Mouse (Mus musculus) small intestine, adult 10 weeks (tissue): ENCODE results near the gene Apoc4. TPM values are rescaled to one million over a fixed set of nuclear protein-coding genes. Genes with fewer than 3 reads are reported as not detected.

ENCODE experiments used
- polyA plus RNA-seq: library from polyadenylated mRNA; stranded (reverse); fragments of 350-450 nt; fragmentation: Illumina TruSeq; extraction: RNeasy Lipid Tissue Mini Kit (QIAGEN cat#74804); gene quantifications from one replicate; pipeline ENCODE4 v1.2.3, GENCODE M21; 2014; ENCODE audit warnings: low replicate concordance

Apoc4 gene
- polyA plus RNA-seq, result not detected

GRCm38 (mm10) chr7:19681202-19681694 is at the start of gene Apoc4, which contains the start of gene Gm44805:
Apoc4 (minus strand) TSS chr7:19681479.
Gm44805 (minus strand) TSS chr7:19681423.

GRCm38 (mm10) chr7:19715239-19716054 is 34.2 kb upstream of the Apoc4 start, which contains the start of gene Tomm40:
Tomm40 (minus strand) TSS chr7:19715438.

GRCm38 (mm10) chr7:19698907-19699826 is 17.9 kb upstream of the Apoc4 start, which contains the start of gene Apoe:
Apoe (minus strand) TSS chr7:19699188.

GRCm38 (mm10) chr7:19691873-19692865 is 10.9 kb upstream of the Apoc4 start, which contains the start of gene Apoc1:
Apoc1 (minus strand) TSS chr7:19692660.

GRCm38 (mm10) chr7:19677872-19678271 is 3.4 kb downstream of the Apoc4 start, which contains the start of gene Apoc2:
Apoc2 (minus strand) TSS chr7:19677941.

GRCm38 (mm10) chr7:19664955-19665841 is 16.1 kb downstream of the Apoc4 start, which contains the start of gene Clptm1:
Clptm1 (minus strand) TSS chr7:19665033.

GRCm38 (mm10) chr7:19629361-19629734 is 51.9 kb downstream of the Apoc4 start, which contains the start of gene Relb:
Relb (minus strand) TSS chr7:19629438.

Other genes with a start within 250 kb of the Apoc4 start
- 0.19 TPM for gene Mark4, start 222.7 kb downstream of the Apoc4 start, polyA plus RNA-seq
- not detected for gene Exoc3l2, start 218.1 kb downstream of the Apoc4 start, polyA plus RNA-seq
- gene Bloc1s3, start 173.1 kb downstream of the Apoc4 start, polyA plus RNA-seq, result 3.4 TPM
- not detected for gene Trappc6a, start 173.1 kb downstream of the Apoc4 start, polyA plus RNA-seq
- not detected for gene Nkpd1, start 163.6 kb downstream of the Apoc4 start, polyA plus RNA-seq
- gene Ppp1r37, start 118.4 kb downstream of the Apoc4 start, polyA plus RNA-seq, result 0.22 TPM
- gene Zfp296, start 104.2 kb downstream of the Apoc4 start, polyA plus RNA-seq, result not detected
- 6.5 TPM for gene Gemin7, start 103.9 kb downstream of the Apoc4 start, polyA plus RNA-seq
- gene Clasrp, start 77.0 kb downstream of the Apoc4 start, polyA plus RNA-seq, result 3.5 TPM
- 3.6 TPM for gene Relb, start 52.0 kb downstream of the Apoc4 start, polyA plus RNA-seq
- 5.2 TPM for gene Clptm1, start 16.4 kb downstream of the Apoc4 start, polyA plus RNA-seq
- 21.6 TPM for gene Apoc2, start 3.5 kb downstream of the Apoc4 start, polyA plus RNA-seq
- gene Gm44805, start 56 bp downstream of the Apoc4 start, polyA plus RNA-seq, result not detected
- gene Apoc1, start 11.2 kb upstream of the Apoc4 start, polyA plus RNA-seq, result not detected
- 2.3 TPM for gene Apoe, start 17.7 kb upstream of the Apoc4 start, polyA plus RNA-seq
- 0.93 TPM for gene Tomm40, start 34.0 kb upstream of the Apoc4 start, polyA plus RNA-seq
- gene Nectin2, start 69.0 kb upstream of the Apoc4 start, polyA plus RNA-seq, result 5.7 TPM
- not detected for gene Bcam, start 89.5 kb upstream of the Apoc4 start, polyA plus RNA-seq
- gene Cblc, start 115.3 kb upstream of the Apoc4 start, polyA plus RNA-seq, result 3.7 TPM
- 1.2 TPM for gene Bcl3, start 141.3 kb upstream of the Apoc4 start, polyA plus RNA-seq
- not detected for gene Gm19345, start 170.5 kb upstream of the Apoc4 start, polyA plus RNA-seq
- not detected for gene Ceacam16, start 179.8 kb upstream of the Apoc4 start, polyA plus RNA-seq
- gene Ceacam19, start 206.5 kb upstream of the Apoc4 start, polyA plus RNA-seq, result not detected
- 22.6 TPM for gene Pvr, start 239.7 kb upstream of the Apoc4 start, polyA plus RNA-seq